Mouse (Mus musculus) kidney, adult 11 months (tissue): ENCODE results near the gene Stn1.
"Not testable (repeated sequence)": the region's sequence is repeated elsewhere in the genome, so short reads cannot be mapped to it uniquely, and the experiment has no call there.

Source experiments
- DNase-seq: peaks from one replicate; pipeline ENCODE4 v3.0.0; 2022

Gene Stn1

DNA sequence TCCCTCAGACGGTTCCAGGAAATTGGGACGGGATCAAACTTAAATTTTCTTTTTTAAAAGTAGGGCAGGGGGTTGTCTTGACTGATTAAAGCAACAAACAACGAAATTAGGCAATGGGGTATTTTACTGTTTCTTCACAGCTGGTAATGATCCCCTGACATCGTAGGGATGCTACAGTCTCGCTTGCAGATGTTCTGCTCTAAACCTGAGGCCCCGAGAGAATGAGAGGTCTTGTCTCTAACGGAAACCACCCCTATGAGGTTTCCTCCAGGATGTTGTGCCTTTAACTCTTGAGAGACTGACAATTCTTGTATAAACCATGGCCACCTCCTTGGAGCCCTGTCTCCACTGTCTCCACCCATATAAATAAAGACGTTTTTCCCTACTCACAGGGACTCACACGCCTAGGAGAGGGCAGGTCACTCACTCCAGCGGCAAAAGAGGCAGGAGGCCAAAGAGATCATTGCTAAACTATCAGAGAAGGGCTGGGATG lies at the start of gene Stn1:
Stn1 (minus strand) TSS at position 208 of the 493 bp plus-strand sequence.
- no peak for DNase-seq

DNA sequence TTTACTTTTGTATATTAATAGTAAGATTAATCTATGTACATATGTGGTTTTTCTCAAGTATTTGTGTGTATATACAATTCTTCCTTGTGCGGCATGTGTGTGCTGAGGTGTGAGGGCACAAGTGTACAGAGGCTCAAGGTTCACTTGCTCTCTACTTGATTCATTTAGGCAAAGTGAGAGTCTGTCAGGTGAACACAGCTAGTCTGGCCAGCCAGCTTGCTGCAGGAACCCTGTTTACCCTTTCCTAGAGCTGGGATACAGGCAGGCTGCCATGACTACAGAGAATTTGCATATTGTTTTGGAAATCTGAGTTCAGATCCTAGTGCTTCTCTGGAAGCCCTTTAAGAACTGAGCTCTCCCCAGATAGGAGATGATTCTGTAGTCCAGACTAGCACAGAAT lies 49.7 kb upstream of the Stn1 start:
- DNase-seq, result peak; percentile 19

DNA sequence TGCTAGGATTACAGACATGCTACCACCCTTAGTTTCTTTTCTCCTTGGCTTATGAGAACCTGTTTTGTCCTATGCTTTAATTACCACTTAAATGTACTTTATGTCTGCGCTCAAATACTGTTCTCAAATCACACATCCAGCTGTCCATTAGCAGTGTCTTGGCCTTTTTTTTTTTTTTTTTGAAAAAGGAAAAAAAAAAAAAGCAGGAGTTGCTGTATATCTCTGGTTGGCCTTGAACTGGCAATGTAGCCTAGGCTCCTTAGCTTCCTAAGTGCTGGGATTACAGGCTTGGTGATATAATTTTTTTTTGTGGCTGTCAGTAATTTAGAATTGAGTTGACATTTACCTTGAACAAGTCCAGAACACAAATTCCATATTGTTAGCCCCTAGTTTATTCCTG lies 48.5 kb upstream of the Stn1 start:
- DNase-seq, result no peak

DNA sequence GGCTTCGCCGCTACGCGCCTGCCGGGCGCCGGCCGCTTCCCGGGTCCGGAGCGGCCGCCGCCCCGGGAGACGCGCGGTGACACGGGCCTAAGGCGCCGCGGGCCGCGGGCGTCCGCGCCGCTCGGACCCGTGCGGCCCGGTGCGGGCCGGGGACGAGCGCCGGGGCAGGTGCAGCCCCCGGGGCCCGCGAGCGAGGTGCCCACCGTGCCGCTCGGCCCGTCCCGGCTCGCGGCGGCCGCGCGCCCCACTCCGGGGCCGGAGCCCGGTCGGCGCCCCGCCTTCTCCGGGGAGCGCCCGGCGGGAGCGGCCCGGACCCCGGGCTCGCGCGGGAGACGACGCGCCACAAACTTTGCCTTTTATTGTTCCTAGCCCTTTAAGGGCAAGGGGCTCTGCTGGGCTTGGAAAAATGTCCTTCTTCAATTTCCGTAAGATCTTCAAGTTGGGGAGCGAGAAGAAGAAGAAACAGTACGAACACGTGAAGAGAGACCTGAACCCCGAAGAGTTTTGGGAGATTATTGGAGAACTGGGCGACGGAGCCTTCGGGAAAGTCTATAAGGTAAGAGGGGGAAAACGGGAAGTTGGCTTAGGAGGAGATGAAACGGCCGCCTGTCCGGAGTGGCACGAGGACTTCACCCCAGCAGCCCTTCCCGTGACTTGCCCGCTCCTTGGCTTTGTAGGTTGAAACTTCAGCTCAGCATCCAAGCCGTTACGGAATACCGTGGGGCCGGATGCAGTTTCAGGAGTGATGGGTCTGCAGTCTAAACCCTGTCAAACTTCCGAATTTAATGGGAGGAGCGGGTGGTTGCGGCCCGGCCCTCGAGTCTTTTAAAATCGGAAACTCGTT lies 42.7 kb upstream of the Stn1 start:
- peak; percentile 32 for DNase-seq

DNA sequence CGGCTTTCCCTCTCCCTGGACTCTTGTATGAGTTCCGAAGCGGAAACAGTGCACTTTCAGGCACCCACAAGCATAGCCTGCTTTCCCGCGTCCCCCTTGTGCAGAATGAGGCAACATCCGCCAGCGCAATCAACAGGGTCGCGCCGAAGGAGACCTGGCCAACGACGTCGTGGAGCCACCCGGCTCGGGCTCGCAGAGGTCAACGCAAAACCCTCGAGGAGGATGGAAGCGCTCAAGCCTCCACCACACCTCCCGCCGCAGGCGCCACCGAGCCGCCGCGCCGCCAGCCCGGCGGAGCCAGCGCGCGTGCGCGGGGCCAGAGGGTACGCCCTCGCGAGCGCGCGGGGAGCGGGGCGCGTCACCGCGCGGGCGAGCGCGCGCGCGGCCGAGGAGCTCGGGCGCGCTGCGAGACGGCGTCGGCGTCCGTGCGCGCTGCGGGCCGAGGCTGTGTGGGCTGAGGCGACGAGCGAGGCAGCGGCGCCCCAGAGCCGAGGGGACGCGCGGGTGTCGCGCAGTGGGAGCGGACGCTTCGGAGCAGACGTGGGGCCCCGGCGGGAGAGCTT lies 42.0 kb upstream of the Stn1 start, which contains the start of gene Slk:
Slk (plus strand) TSS at position 454 of the 563 bp plus-strand sequence.
- DNase-seq, result peak; percentile 88

DNA sequence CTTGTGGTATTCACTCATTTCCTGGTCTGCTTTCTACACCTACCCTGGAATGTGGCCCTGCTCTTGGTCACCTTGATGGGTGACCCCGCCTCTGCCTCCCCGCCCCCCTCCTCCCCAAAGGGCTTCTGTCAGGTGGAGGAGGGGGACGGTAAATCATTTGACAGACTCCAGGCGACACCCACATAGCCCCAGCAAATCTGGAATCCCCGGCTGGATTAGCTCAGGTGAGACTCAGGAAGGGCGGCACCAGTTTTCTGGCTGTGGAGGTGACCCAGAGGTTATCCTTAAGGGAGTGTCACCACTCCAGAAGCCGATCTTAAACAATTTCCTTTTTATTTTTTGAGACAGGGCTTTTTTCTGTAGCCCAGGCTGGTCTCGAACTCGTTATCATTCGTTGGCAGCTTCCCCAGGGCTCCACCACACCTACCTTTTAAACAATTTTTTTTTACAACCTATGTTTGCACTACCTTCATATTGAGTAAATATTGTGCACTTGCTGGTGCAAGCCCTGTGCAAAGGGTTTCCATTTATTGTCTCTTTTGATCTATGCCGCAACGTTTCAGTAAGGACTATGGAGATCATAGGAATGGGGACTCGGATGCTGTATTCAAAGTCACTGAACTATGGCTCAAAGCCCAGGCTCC lies 41.4 kb upstream of the Stn1 start:
- peak; percentile 71 for DNase-seq

DNA sequence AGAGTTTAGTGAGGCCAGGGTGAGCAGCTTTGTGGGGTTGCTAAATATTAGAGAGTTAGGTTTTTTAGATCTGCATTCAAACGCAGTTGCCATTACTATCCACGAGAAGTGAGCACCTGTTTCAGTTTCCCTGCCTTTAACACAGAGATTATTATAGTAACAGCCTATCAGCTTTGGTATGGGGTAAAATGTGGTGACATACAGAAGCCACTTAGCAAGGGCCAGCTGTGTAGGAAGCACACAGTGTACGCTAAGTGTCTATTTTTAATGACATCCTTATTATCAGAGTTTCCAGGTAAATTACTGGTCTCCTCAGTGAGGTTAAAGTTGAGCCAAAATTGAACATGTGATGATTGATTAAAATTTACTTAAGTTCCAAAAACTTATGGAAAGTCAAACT lies 36.4 kb upstream of the Stn1 start:
- no peak for DNase-seq

DNA sequence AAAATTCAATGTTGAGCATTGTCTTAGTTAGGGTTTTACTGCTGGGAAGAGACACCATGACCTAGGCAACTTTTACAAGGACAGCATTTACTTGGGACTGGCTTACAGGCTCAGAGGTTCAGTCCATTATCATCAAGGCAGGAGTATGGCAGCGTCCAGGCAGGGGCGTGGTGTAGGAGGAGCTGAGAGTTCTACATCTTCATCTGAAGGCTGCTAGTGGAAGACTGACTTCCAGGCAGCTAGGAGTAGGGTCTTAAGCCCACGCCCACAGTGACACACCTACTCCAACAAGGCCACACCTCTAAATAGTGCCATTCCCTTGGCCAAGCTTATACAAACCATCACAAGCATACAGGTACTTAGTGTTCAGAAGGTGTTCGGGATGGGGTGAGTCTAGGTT lies 34.7 kb upstream of the Stn1 start:
- DNase-seq, result not testable (repeated sequence)

DNA sequence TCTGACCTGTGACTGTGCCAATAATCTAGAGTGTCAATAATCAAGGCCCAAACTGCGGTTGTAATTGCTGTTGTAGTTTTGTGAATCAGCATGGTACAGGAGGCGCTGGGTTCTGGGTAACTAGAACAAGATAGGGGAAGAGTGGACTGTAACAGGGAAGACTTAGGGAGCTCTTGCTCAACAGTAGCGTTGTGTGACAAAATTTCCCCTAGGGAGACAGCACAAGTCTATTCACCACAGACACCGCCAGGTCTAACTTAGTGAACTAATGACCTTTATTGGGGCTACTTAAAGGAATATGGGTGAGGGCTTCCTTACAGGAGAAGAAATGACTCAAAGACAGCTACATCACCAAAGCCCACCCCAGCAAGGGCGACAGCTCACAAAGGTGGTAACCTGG lies 32.7 kb upstream of the Stn1 start:
- no peak for DNase-seq

DNA sequence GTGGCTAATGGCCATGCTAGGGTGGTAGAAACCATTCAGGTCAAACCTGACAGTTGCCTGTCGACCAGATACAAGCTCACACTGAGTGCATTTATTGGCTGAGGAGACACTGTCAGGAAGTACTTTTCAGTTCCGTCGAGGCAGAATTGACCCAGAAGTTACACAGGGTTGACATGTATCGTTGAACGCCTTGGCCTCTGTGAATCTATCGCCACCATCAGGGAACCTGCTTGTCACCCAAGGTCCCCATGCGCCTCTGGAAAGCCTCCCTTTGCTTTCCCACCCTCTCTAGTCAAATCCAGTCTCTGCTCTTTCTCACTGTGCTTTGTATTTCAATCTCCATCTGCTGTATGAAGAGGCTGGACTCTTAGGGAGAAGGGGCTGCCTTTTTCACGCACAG lies 28.7 kb upstream of the Stn1 start:
- DNase-seq, result no peak

DNA sequence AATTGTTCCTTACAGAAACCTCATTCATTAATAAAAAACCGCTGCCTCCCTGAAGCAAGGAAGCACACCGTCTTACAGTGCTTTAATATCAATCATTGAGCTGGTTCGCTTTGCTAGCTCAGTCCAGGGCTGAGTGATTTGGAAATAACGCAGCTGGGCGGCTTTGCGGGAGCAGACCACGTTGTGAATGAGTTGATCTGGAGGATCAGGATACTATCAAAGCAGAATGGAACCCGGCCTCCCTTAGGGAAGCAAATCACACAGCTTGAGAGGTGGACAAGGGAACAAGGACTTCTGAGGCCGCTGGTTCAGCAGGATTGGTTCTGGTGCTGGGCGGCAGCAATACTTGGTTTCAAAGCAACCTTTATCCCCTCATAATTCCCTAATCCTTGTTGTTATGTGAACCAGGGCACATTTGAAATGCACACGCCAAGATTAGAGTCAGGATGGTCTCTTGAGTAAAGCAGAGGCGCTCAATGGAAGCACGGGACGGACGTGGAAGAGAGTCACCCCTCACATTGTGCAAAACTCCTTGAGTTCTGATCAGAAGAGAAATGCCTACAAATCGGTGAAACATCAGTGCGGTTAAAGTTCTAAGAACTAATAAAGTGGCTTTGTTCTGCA lies 27.8 kb upstream of the Stn1 start:
- no peak for DNase-seq

DNA sequence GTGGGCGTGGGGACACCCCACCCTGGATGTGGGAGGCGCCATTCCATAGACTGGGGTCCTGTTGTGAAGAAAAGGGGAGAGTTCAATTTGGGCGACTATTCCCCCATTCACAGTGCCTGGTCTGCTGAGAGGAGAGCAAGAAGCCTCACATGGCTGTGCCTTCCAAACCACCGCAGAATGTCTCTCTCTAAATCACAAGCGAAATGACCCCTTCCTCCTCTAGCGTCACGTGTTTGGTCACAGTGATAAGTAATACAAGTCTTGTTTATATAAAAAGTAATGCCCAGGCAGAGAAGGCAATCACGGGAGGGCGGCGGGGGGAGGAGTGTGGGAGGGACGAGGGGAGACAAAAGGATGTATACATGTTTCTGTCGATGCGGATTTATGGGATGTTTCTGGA lies 26.4 kb upstream of the Stn1 start:
- no peak for DNase-seq

DNA sequence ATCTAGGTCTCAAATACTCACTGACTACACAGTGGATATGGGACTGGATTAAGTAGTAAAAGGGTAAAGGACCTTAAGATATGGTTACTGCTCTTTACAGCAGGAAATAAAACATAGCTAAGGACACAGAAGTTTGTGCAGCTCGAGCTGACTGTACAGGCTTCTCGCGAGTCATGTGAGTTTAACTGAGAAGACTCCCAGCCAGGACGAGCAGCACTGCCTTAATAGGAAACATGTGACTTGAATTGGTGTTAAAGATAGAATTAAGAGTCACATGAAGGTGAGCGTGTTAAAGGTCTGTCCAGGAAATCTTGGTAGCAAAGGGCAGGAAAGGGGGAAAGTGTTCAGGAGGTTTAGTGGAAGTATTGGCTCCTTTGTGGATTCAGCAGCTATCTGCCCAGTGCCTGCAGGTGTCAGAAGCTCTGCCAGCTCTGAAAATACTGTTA lies 24.7 kb upstream of the Stn1 start:
- DNase-seq, result peak; percentile 77

DNA sequence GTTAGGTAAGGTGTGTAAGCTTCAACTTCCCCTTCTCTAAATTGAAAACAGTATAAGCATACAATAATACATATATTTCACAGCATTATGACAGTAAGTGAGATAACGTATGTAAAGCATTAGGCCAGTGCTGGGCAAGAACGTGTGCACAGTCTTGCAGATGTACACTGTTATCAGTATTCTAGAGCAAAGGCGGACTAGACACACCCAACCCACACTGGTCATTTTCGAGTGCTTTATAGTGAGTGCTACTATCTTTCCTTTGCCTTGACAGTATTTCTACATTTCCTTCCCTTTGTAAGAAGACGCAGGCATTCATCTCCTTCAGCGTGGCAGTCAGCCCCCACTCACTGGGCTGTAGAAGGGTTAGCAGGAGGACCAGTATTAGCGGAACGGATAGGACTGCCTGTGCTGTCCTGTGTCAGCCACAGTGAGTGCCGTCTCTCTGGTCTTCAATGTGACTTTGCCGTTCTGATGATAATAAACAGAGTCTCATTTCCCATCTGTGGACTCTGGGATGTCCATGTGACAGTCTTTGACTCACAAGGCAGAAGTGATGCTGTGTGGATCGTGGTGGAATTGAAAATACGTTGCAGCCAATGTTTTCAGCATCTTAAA lies 23.3 kb upstream of the Stn1 start:
- no peak for DNase-seq

DNA sequence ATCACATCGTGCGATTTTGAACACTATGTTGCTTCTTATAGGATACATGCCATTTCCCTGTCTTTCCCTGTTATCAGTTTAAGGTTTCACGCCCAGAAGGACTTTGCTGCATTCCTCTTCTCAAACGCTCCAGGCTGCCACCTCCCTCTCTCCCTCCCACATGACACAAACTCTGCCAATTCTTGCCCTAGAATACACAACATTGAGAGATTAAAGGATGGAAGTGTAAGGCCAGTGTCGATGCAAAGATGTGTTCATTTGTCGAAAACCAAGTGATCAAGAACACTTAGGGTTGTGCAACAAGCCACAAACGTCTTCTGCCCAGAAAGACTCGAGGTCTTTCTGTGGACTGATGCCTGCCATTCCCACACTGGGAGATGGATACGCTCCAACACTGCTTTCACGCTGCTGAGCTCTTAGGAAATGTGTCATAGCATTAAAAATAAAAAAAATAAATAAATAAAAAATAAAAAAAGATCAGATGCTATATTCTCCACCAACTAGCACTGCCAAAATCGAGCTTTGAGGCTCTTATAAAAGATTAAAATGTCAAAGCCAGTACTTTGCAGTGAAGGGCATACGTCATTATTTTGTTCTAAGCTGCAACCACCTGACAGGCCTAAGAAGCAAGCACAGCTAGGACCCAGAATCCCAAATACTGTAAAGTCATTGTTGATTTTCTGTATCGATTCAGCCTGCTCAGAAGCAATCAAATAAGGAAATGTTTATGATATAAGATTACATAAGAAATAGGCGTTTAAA lies 22.6 kb upstream of the Stn1 start:
- peak; percentile 13 for DNase-seq

DNA sequence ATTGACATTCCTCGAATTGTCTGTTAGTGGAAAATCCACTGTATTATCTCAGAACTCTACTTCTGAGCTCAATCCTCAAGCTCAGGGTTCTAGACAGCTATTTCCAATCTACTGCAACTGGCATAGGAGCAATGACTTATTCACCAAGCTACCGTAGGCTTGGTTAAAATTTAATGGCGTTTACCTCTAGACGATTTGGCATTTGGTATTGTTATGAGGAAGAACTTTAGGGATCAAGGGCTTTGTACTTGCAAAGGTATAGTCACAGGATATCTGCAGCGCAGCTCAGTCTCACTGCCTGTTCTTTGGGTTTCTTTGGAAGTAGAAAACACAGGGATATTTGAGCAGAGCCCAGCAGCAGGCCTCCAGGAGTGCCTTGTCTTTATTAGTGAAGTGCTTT lies 21.8 kb upstream of the Stn1 start:
- DNase-seq, result no peak

DNA sequence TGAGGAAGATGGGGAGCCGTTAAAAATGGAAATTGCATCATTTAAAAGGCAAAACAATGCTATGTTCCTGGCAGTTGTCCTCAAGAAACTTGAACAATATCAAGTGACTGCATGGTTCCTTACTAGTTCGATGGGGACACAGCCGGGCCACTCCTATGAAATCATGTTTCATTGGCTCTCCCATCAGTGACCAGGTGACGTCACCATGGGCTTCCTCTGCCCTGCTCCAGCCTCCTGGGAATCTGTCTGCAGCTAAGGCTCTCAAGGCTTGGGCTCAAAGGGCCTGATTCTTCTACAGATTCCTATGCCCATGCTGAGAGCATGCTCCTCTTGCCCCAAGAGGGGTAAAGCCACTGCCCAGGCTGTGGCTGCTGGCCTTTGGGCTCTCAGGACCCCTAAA lies 12.3 kb upstream of the Stn1 start:
- no peak for DNase-seq

DNA sequence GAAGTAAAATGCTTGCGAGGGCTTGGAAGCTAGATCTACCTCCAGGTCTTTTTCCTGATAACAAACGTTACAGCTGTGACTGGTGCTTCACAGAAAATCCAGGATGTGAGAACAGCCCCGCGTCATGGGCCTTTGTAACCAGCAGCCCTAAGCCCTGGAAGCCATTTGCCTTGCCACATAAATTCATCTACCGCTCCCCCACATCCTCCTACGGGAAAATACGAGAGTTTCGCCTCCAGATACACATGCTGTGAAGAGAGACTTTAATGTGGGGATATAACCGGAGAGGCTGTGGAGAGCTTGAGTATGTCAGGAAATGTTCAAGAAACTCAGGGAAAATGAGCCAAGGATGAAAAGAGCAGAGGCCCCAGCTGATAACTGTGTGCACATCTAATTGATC lies 11.9 kb upstream of the Stn1 start:
- DNase-seq, result no peak

DNA sequence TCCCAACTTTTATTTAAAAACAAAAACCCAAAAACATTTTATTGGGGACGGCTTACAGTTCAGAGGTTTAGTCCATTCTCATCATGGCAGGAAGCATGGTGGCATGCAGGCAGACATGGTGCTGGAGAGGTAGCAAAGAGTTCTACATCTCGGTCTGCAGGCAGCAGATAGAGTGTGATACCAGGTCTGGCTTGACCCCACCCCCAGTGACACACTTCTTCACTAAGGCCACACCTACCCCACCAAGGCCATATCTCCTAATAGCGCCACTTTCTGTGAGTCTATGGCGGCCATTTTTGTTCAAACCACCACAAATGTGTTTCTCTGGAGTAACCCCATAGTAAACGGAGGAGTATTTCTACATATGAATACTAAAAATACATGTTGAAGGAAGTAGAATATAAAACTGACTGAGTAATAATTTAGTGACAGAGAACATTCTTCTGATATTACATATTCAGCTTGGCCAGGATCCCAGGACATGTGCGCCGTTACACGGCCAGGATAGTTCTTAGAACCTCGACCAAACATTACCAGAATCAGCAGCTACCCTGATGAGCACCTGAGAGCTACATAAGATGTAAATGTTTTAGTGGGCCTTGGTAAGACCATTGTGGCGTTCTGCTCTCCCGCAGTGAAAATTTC lies 11.2 kb upstream of the Stn1 start:
- DNase-seq, result no peak

DNA sequence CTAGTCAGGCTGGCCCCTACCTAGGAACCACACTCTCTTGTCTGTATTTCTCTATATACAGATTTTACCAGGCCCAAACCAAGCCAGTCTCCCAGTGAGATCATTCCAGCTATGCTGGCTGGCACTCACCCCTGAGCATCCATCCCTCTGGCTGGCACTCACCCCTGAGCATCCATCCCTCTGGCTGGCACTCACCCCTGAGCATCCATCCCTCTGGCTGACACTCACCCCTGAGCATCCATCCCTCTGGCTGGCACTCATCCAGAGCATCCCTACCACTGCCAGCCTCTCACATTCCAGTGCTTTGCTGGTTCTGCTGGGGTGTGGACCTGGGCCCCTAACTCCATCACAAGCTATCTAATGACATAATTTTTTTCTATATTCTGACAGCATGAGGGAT lies 8.2 kb upstream of the Stn1 start:
- no peak for DNase-seq

DNA sequence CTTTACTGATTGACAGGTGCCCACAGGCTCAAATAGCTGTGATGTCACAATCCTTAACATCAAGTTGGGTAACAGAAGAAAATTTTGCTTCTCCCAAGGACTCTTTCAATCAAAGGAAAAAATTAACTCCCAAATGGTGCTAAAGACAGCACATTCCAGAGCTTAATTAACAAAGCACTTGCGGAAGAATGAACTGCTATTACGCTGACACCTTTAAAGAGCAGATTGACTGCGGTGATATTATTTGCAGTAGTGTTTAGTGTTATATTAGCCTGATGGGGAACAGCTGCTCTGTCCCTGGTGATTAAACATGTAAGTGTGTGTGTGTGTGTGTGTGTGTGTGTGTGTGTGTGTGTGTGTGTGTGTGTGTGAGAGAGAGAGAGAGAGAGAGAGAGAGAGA lies 7.7 kb upstream of the Stn1 start:
- no peak for DNase-seq

DNA sequence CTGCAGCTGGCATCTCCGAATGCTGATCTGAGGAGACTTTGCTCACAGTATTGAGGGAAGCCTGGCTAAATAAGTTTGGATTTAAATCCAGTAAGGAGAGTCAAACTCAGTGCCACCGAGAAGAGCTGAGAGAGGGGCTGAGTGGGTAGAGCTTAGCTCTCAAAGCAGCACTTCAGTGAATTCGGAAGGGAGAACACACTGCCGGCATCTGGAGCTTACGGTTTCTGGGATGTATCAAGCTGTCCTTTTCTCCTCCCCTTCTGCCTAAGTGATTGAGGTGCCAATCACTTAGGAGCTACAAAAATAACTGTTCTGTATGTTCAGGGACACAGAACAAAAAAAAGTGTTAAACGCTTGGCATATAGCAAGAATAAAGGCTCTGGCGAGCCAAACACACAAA lies 5.1 kb upstream of the Stn1 start:
- no peak for DNase-seq
